ENCODE assay signal across 30 mouse cellular contexts in genomic region chr6:113433661-113434060, GRCm38 (mm10). TPM values are rescaled to one million over a fixed set of nuclear protein-coding genes. Genes with fewer than 3 reads are reported as not detected.
DNase-seq lines count a peak whose midpoint lies in the region; ATAC-seq and TF ChIP-seq lines count a peak whose summit lies in the region.
"Had no signal": no experiment of that assay in that cellular context is flagged by ENCODE, and none has a peak within 500 bp of the region (broad histone marks: within the 10 kb centered on the region; RNA-seq: fewer than 3 reads in every experiment).

No protein-coding gene starts in this region.

- ATAC-seq in embryonic facial prominence, embryonic 13.5 days (ENCODE audit: insufficient number of reproducible peaks, insufficient read depth, low FRiP score, low TSS enrichment, low read depth), result 0 out of 2 replicates have a peak, but pooled peaks have one; percentile 59
- ATAC-seq: activated CD4-positive, CD25-positive, alpha-beta regulatory T cell, adult 4 months; forebrain, embryonic 15.5 days; hindbrain, embryonic 16.5 days had no signal

- no peak overlapping the region for H3K27ac ChIP-seq in embryonic facial prominence, embryonic 13.5 days
- H3K27ac ChIP-seq in embryonic facial prominence, embryonic 10.5 days (replicated peaks), result no peak overlapping the region
- no peak overlapping the region for H3K27ac ChIP-seq in MEL (ENCODE audit: control insufficient read depth, low read depth, low read length)
- peak overlapping the region; percentile 82; the same call in 1 of the 2 replicates for H3K27ac ChIP-seq in small intestine, adult 2 months (ENCODE audit: insufficient read depth, low read depth, low read length)
- H3K27ac ChIP-seq: embryonic facial prominence, embryonic 12.5 days; forebrain, embryonic 12.5 days; forebrain, embryonic 15.5 days; heart, adult 2 months; hindbrain, embryonic 13.5 days had no signal

- no peaks in the 10 kb centered on the region for H3K36me3 ChIP-seq in embryonic facial prominence, embryonic 13.5 days
- H3K36me3 ChIP-seq in embryonic facial prominence, embryonic 10.5 days (replicated peaks), result no peaks in the 10 kb centered on the region
- H3K36me3 ChIP-seq in MEL (ENCODE audit: control insufficient read depth in 1 of 2, insufficient read depth in 2 of 2, low read length in 2 of 2), result no peaks in the 10 kb centered on the region
- no peaks in the 10 kb centered on the region for H3K36me3 ChIP-seq in small intestine, adult 2 months (ENCODE audit: control insufficient read depth, insufficient read depth, low read length)
- H3K36me3 ChIP-seq: embryonic facial prominence, embryonic 12.5 days; forebrain, embryonic 12.5 days; forebrain, embryonic 15.5 days; G1E; hindbrain, embryonic 13.5 days had no signal

- 70% methylated on average over 3 of the region's 3 CpGs for WGBS in embryonic facial prominence, embryonic 13.5 days
- 84% methylated on average over 3 of the region's 3 CpGs for WGBS in embryonic facial prominence, embryonic 10.5 days
- 61% methylated on average over 3 of the region's 3 CpGs for WGBS in small intestine, adult 2 months

- no peaks in the 10 kb centered on the region for H3K9me3 ChIP-seq in embryonic facial prominence, embryonic 13.5 days
- no peaks in the 10 kb centered on the region for H3K9me3 ChIP-seq in embryonic facial prominence, embryonic 10.5 days
- no peaks in the 10 kb centered on the region for H3K9me3 ChIP-seq in MEL (replicated peaks; ENCODE audit: insufficient read depth, low read length)
- H3K9me3 ChIP-seq: embryonic facial prominence, embryonic 12.5 days; forebrain, embryonic 12.5 days; forebrain, embryonic 15.5 days; G1E; hindbrain, embryonic 13.5 days had no signal

- no peak overlapping the region for H3K4me2 ChIP-seq in embryonic facial prominence, embryonic 13.5 days
- H3K4me2 ChIP-seq: embryonic facial prominence, embryonic 12.5 days; forebrain, embryonic 12.5 days; forebrain, embryonic 15.5 days; heart, embryonic 11.5 days; hindbrain, embryonic 13.5 days had no signal

- no peak for TF ChIP-seq EP300 in MEL (IDR thresholded peaks at IDR 0.05; ENCODE audit: low read depth in 1 of 2, low read length in 2 of 2)

- no peak overlapping the region for H3K9ac ChIP-seq in embryonic facial prominence, embryonic 13.5 days
- H3K9ac ChIP-seq in MEL (ENCODE audit: control insufficient read depth, low read depth, low read length, poor library complexity, severe bottlenecking), result no peak overlapping the region
- H3K9ac ChIP-seq: embryonic facial prominence, embryonic 12.5 days; forebrain, embryonic 12.5 days; forebrain, embryonic 15.5 days; hindbrain, embryonic 13.5 days had no signal

- no peaks in the 10 kb centered on the region for H3K27me3 ChIP-seq in embryonic facial prominence, embryonic 13.5 days
- 0 out of 2 replicates have a peak, but pooled peaks cover 8% of the 10 kb centered on the region for H3K27me3 ChIP-seq in embryonic facial prominence, embryonic 10.5 days (replicated peaks; ENCODE audit: low read depth, poor library complexity, severe bottlenecking)
- H3K27me3 ChIP-seq in MEL (ENCODE audit: control insufficient read depth in 1 of 2, insufficient read depth in 2 of 2, low read length in 2 of 2), result no peaks in the 10 kb centered on the region; a peak in 1 of 4 replicates
- no peaks in the 10 kb centered on the region for H3K27me3 ChIP-seq in small intestine, adult 2 months (ENCODE audit: control insufficient read depth, insufficient read depth, low read length)
- H3K27me3 ChIP-seq: CH12.LX; embryonic facial prominence, embryonic 12.5 days; forebrain, embryonic 12.5 days; forebrain, embryonic 15.5 days; hindbrain, embryonic 13.5 days had no signal

- DNase-seq in embryonic facial prominence, embryonic 10.5 days (ENCODE audit: low spot score), result no peak
- DNase-seq in MEL (ENCODE audit: low read depth, low spot score) (no peak), adipocyte (ENCODE audit: low spot score) (peak; percentile 80)
- no peak for DNase-seq in thymus, postnatal 4 days
- DNase-seq in frontal cortex, postnatal 25 days (ENCODE audit: low spot score in 2 of 2), result no peak
- DNase-seq: adrenal gland, adult 2 months; adrenal gland, postnatal 25 days; B cell, adult 2 months; cerebellum, adult 18-20 months; cerebellum, adult 9-10 months; cerebellum, postnatal 14 days; gastrocnemius, postnatal 10 days; gastrocnemius, postnatal 36 days; heart, adult 2 months had no signal

- TF ChIP-seq POLR2A in MEL (IDR thresholded peaks at IDR 0.05; ENCODE audit: control insufficient read depth in 1 of 2, insufficient read depth in 1 of 2, low read depth in 1 of 2, low read length in 2 of 2, poor library complexity in 1 of 2), result no peak
- no peak for TF ChIP-seq POLR2A in small intestine, adult 2 months (IDR thresholded peaks at IDR 0.05; ENCODE audit: low read depth, low read length)

- no peak overlapping the region for H3K4me3 ChIP-seq in embryonic facial prominence, embryonic 13.5 days
- no peak overlapping the region for H3K4me3 ChIP-seq in embryonic facial prominence, embryonic 10.5 days
- no peak overlapping the region for H3K4me3 ChIP-seq in MEL (ENCODE audit: control insufficient read depth in 1 of 2, insufficient read depth in 1 of 2, low read depth in 2 of 2, low read length in 2 of 2)
- peak overlapping the region; percentile 52 for H3K4me3 ChIP-seq in small intestine, adult 2 months (ENCODE audit: low read depth, low read length)
- H3K4me3 ChIP-seq: embryonic facial prominence, embryonic 12.5 days; erythroblast, embryonic 14.5 days; forebrain, embryonic 12.5 days; forebrain, embryonic 15.5 days; heart, adult 2 months; hindbrain, embryonic 13.5 days had no signal

- no peak for TF ChIP-seq CTCF in MEL (IDR thresholded peaks at IDR 0.05 in 2 of 3, conservative IDR thresholded peaks at IDR 0.05 in 1 of 3; ENCODE audit: control insufficient read depth in 1 of 3, insufficient read depth in 1 of 3, low read depth in 2 of 3, low read length in 3 of 3, poor library complexity in 1 of 3, severe bottlenecking in 1 of 3)
- no peak for TF ChIP-seq CTCF in small intestine, adult 2 months (IDR thresholded peaks at IDR 0.05; ENCODE audit: extremely low read depth, insufficient read length, insufficient replicate concordance, low read depth, low read length)

- no peaks in the 10 kb centered on the region for H3K79me2 ChIP-seq in MEL (ENCODE audit: control insufficient read depth, insufficient read depth, low read length, poor library complexity)

- TF ChIP-seq RAD21 in MEL (IDR thresholded peaks at IDR 0.05; ENCODE audit: low read depth, low read length), result no peak

- no peaks in the 10 kb centered on the region for H3K4me1 ChIP-seq in embryonic facial prominence, embryonic 13.5 days
- H3K4me1 ChIP-seq in embryonic facial prominence, embryonic 10.5 days, result 0 out of 2 replicates have a peak, but pooled peaks cover 2% of the 10 kb centered on the region
- H3K4me1 ChIP-seq in MEL (ENCODE audit: control insufficient read depth in 1 of 2, insufficient read depth in 2 of 2, low read length in 2 of 2), result peaks cover 0 to 3% of the 10 kb centered on the region in 2 experiments; a peak in 1 of 4 replicates
- H3K4me1 ChIP-seq in small intestine, adult 2 months (ENCODE audit: control insufficient read depth, insufficient read depth, insufficient read length, low read length), result peaks cover 12% of the 10 kb centered on the region
- H3K4me1 ChIP-seq: embryonic facial prominence, embryonic 12.5 days; forebrain, embryonic 12.5 days; forebrain, embryonic 15.5 days; hindbrain, embryonic 13.5 days had no signal

TF ChIP-seq in MEL, 35 proteins besides CTCF, POLR2A, EP300 and RAD21 (continues in another document):
- no peak for TF ChIP-seq ELF1 (IDR thresholded peaks at IDR 0.05; ENCODE audit: low read depth, low read length)

RNA-seq across cellular contexts. Expression of gene Cidec, which starts 1.9 kb away (rescaled TPM):
- not detected in 2 replicates for polyA plus RNA-seq in embryonic facial prominence, embryonic 13.5 days (2015; fragmentation: Nextera tagmentation; extraction: Ambion mirVana)
- not detected in 2 replicates for polyA plus RNA-seq in embryonic facial prominence, embryonic 10.5 days (2016; fragmentation: Nextera tagmentation; extraction: Ambion mirVana)
- not detected in 2 replicates for total RNA-seq in MEL (2012; rRNA removed)
- polyA plus RNA-seq in MEL (2012; ENCODE audit: insufficient read depth in 1 of 2, insufficient read length in 2 of 2, low read depth in 1 of 2, low replicate concordance in 2 of 2, missing spikeins in 1 of 2), result not detected
- polyA plus RNA-seq in small intestine, adult 2 months (2012; rRNA removed), result 156 and 346 TPM in 2 replicates
- total RNA-seq: CH12.LX; granulocyte monocyte progenitor cell, adult 5-6 weeks; hematopoietic stem cell, adult 5-6 weeks had no signal
- polyA plus RNA-seq: activated CD4-positive, CD25-positive, alpha-beta regulatory T cell, adult 4 months; embryonic facial prominence, embryonic 12.5 days; erythroblast, embryonic 14.5 days; forebrain, embryonic 12.5 days; forebrain, embryonic 15.5 days; G1E; heart, embryonic 11.5 days; heart, embryonic 14.5 days; heart, postnatal 0 days; hindbrain, embryonic 13.5 days; hindbrain, embryonic 16.5 days had no signal

RNA-seq across cellular contexts. Expression of gene Jagn1, which starts 8.7 kb away (rescaled TPM):
- polyA plus RNA-seq in embryonic facial prominence, embryonic 13.5 days (2015; fragmentation: Nextera tagmentation; extraction: Ambion mirVana), result 82.7 and 93.2 TPM in 2 replicates
- polyA plus RNA-seq in embryonic facial prominence, embryonic 10.5 days (2016; fragmentation: Nextera tagmentation; extraction: Ambion mirVana), result 87.2 and 88.8 TPM in 2 replicates
- 82.8 and 95.6 TPM in 2 replicates for total RNA-seq in MEL (2012; rRNA removed)
- polyA plus RNA-seq in MEL (2012; ENCODE audit: insufficient read depth in 1 of 2, insufficient read length in 2 of 2, low read depth in 1 of 2, low replicate concordance in 2 of 2, missing spikeins in 1 of 2), result 10 to 100 TPM in 1 of 2 experiments, not detected in 1; 80.6 TPM
- 36.9 and 39.4 TPM in 2 replicates for polyA plus RNA-seq in small intestine, adult 2 months (2012; rRNA removed)

RNA-seq across cellular contexts. Expression of gene Rpusd3, which starts 14.5 kb away (rescaled TPM):
- 25.3 and 32.1 TPM in 2 replicates for polyA plus RNA-seq in embryonic facial prominence, embryonic 13.5 days (2015; fragmentation: Nextera tagmentation; extraction: Ambion mirVana)
- 34.6 and 34.8 TPM in 2 replicates for polyA plus RNA-seq in embryonic facial prominence, embryonic 10.5 days (2016; fragmentation: Nextera tagmentation; extraction: Ambion mirVana)
- 24.8 and 29.4 TPM in 2 replicates for total RNA-seq in MEL (2012; rRNA removed)
- 10 to 100 TPM in 1 of 2 experiments, not detected in 1; 34.1 TPM for polyA plus RNA-seq in MEL (2012; ENCODE audit: insufficient read depth in 1 of 2, insufficient read length in 2 of 2, low read depth in 1 of 2, low replicate concordance in 2 of 2, missing spikeins in 1 of 2)
- polyA plus RNA-seq in small intestine, adult 2 months (2012; rRNA removed), result 25.8 and 71.6 TPM in 2 replicates

RNA-seq across cellular contexts. Expression of gene Il17re, which starts 24.6 kb away (rescaled TPM):
- 9.1 and 9.2 TPM in 2 replicates for polyA plus RNA-seq in embryonic facial prominence, embryonic 13.5 days (2015; fragmentation: Nextera tagmentation; extraction: Ambion mirVana)
- 3.7 and 4.0 TPM in 2 replicates for polyA plus RNA-seq in embryonic facial prominence, embryonic 10.5 days (2016; fragmentation: Nextera tagmentation; extraction: Ambion mirVana)
- total RNA-seq in MEL (2012; rRNA removed), result 0.13 TPM in 1 of 2 replicates, not detected in the other
- not detected for polyA plus RNA-seq in MEL (2012; ENCODE audit: insufficient read depth in 1 of 2, insufficient read length in 2 of 2, low read depth in 1 of 2, low replicate concordance in 2 of 2, missing spikeins in 1 of 2)
- polyA plus RNA-seq in small intestine, adult 2 months (2012; rRNA removed), result 6.8 and 11.4 TPM in 2 replicates
- polyA plus RNA-seq: erythroblast, embryonic 14.5 days; forebrain, embryonic 15.5 days; G1E had no signal

RNA-seq across cellular contexts. Expression of gene Il17rc, which starts 37.6 kb away (rescaled TPM):
- polyA plus RNA-seq in embryonic facial prominence, embryonic 13.5 days (2015; fragmentation: Nextera tagmentation; extraction: Ambion mirVana), result 7.0 and 7.9 TPM in 2 replicates
- polyA plus RNA-seq in embryonic facial prominence, embryonic 10.5 days (2016; fragmentation: Nextera tagmentation; extraction: Ambion mirVana), result 2.4 and 2.5 TPM in 2 replicates
- 0.52 and 1.2 TPM in 2 replicates for total RNA-seq in MEL (2012; rRNA removed)
- 1 to 10 TPM in 1 of 2 experiments, not detected in 1; 1.8 TPM for polyA plus RNA-seq in MEL (2012; ENCODE audit: insufficient read depth in 1 of 2, insufficient read length in 2 of 2, low read depth in 1 of 2, low replicate concordance in 2 of 2, missing spikeins in 1 of 2)
- 189 and 786 TPM in 2 replicates for polyA plus RNA-seq in small intestine, adult 2 months (2012; rRNA removed)
- total RNA-seq: CH12.LX; G1E; granulocyte monocyte progenitor cell, adult 5-6 weeks had no signal
- polyA plus RNA-seq: activated CD4-positive, CD25-positive, alpha-beta regulatory T cell, adult 4 months; erythroblast, embryonic 14.5 days had no signal

Comparison
In these comparisons a context has a peak if more than half of its experiments do, and no peak if none do; other contexts are left out.
1. RNA of gene Cidec, which starts 1.9 kb away (polyA plus RNA-seq): 156 to 346 TPM in small intestine, adult 2 months; not detected in embryonic facial prominence, embryonic 13.5 days, not detected in embryonic facial prominence, embryonic 10.5 days and not detected in MEL; every median in the first group is over 100 times any median in the second.